Mouse (Mus musculus): Measurements from ENCODE around the gene Trim11. TPM values are rescaled to one million over a fixed set of nuclear protein-coding genes. Genes with fewer than 3 reads are reported as not detected.

Gene Trim11
- total and polyA plus RNA-seq, 3 experiments = 24.8 to 27.0 TPM; not detected in 1

GRCm38 (mm10) chr11:58961364-58962177 lies 16.3 kb upstream of the Trim11 start:
- Histone ChIP-seq H3K36me3 (ENCODE audit: control insufficient read depth in 1 of 2, insufficient read depth in 2 of 2, low read length in 2 of 2) (peaks cover 0 to 4% of the 10 kb centered on the region in 2 experiments; a peak in 2 of 4 replicates), H3K27ac (ENCODE audit: control insufficient read depth, low read depth, low read length) (no peak overlapping the region), H3K4me1 (ENCODE audit: control insufficient read depth in 1 of 2, insufficient read depth in 2 of 2, low read length in 2 of 2) (peaks cover 0 to 5% of the 10 kb centered on the region in 2 experiments; a peak in 2 of 4 replicates), H3K4me3 (ENCODE audit: control insufficient read depth in 1 of 2, insufficient read depth in 1 of 2, low read depth in 2 of 2, low read length in 2 of 2) (no peak overlapping the region), H3K9ac (ENCODE audit: control insufficient read depth, low read depth, low read length, poor library complexity, severe bottlenecking) (no peak overlapping the region), H3K79me2 (ENCODE audit: control insufficient read depth, insufficient read depth, low read length, poor library complexity) (no peaks in the 10 kb centered on the region), H3K9me3 (replicated peaks; ENCODE audit: insufficient read depth, low read length) (no peaks in the 10 kb centered on the region), H3K27me3 (ENCODE audit: control insufficient read depth in 1 of 2, insufficient read depth in 2 of 2, low read length in 2 of 2) (no peaks in the 10 kb centered on the region)
- no peak for DNase-seq (ENCODE audit: low read depth, low spot score)
- TF ChIP-seq TCF12 (IDR thresholded peaks at IDR 0.05; ENCODE audit: low read depth, low read length) = no peak
- no peak for TF ChIP-seq POLR2A (IDR thresholded peaks at IDR 0.05; ENCODE audit: control insufficient read depth in 1 of 2, insufficient read depth in 1 of 2, low read depth in 1 of 2, low read length in 2 of 2, poor library complexity in 1 of 2)
- no peak for TF ChIP-seq GATA1 (IDR thresholded peaks at IDR 0.05; ENCODE audit: low read depth, low read length)
- TF ChIP-seq USF1 (IDR thresholded peaks at IDR 0.05; ENCODE audit: low read depth, low read length) = no peak
- TF ChIP-seq MYC (IDR thresholded peaks at IDR 0.05; ENCODE audit: low read depth, low read length) = no peak
- TF ChIP-seq MEF2A (IDR thresholded peaks at IDR 0.05; ENCODE audit: extremely low read depth, insufficient replicate concordance, low read depth, low read length, poor library complexity, severe bottlenecking) = no peak
- TF ChIP-seq HCFC1 (IDR thresholded peaks at IDR 0.05; ENCODE audit: low read depth, low read length) = no peak
- no peak for TF ChIP-seq USF2 (IDR thresholded peaks at IDR 0.05; ENCODE audit: borderline replicate concordance in 1 of 2, insufficient read depth in 1 of 2, low read depth in 1 of 2, low read length in 2 of 2)
- TF ChIP-seq ELF1 (IDR thresholded peaks at IDR 0.05; ENCODE audit: low read depth, low read length) = no peak

- no peak overlapping the region for H3K27ac ChIP-seq (ENCODE audit: control insufficient read depth, low read depth, low read length)
- TF ChIP-seq ELF1 (IDR thresholded peaks at IDR 0.05; ENCODE audit: low read depth, low read length) (no peak), BHLHE40 (IDR thresholded peaks at IDR 0.05; ENCODE audit: borderline replicate concordance, low read depth, low read length) (no peak), ZC3H11A (IDR thresholded peaks at IDR 0.05; ENCODE audit: low read depth, low read length) (no peak), POLR2AphosphoS5 (IDR thresholded peaks at IDR 0.05; ENCODE audit: borderline replicate concordance, low read depth, low read length) (no peak), CHD2 (IDR thresholded peaks at IDR 0.05; ENCODE audit: low read length) (no peak), ETS1 (IDR thresholded peaks at IDR 0.05; ENCODE audit: low read depth, low read length) (no peak), E2F4 (IDR thresholded peaks at IDR 0.05; ENCODE audit: borderline replicate concordance, low read depth, low read length) (no peak), MEF2A (IDR thresholded peaks at IDR 0.05; ENCODE audit: extremely low read depth, insufficient replicate concordance, low read depth, low read length, poor library complexity, severe bottlenecking) (no peak), MAFK (IDR thresholded peaks at IDR 0.05; ENCODE audit: borderline replicate concordance, low read depth, low read length) (no peak), JUND (IDR thresholded peaks at IDR 0.05; ENCODE audit: low read depth, low read length) (no peak), CHD1 (IDR thresholded peaks at IDR 0.05; ENCODE audit: low read depth, low read length) (no peak), SMC3 (IDR thresholded peaks at IDR 0.05; ENCODE audit: low read depth, low read length) (no peak)
- DNase-seq (ENCODE audit: low read depth, low spot score) = no peak
- H3K27me3 ChIP-seq (ENCODE audit: control insufficient read depth in 1 of 2, insufficient read depth in 2 of 2, low read length in 2 of 2) = no peaks in the 10 kb centered on the region
- H3K79me2 ChIP-seq (ENCODE audit: control insufficient read depth, insufficient read depth, low read length, poor library complexity) = no peaks in the 10 kb centered on the region
- no peaks in the 10 kb centered on the region; a peak in 1 of 4 replicates for H3K36me3 ChIP-seq (ENCODE audit: control insufficient read depth in 1 of 2, insufficient read depth in 2 of 2, low read length in 2 of 2)
- H3K4me1 ChIP-seq (ENCODE audit: control insufficient read depth in 1 of 2, insufficient read depth in 2 of 2, low read length in 2 of 2) = no peaks in the 10 kb centered on the region
- H3K9me3 ChIP-seq (replicated peaks; ENCODE audit: insufficient read depth, low read length) = no peaks in the 10 kb centered on the region
- H3K9ac ChIP-seq (ENCODE audit: control insufficient read depth, low read depth, low read length, poor library complexity, severe bottlenecking) = no peak overlapping the region
- H3K4me3 ChIP-seq (ENCODE audit: control insufficient read depth in 1 of 2, insufficient read depth in 1 of 2, low read depth in 2 of 2, low read length in 2 of 2) = no peak overlapping the region
Measured at GRCm38 (mm10) chr11:58963543-58963942, 14.3 kb upstream of the Trim11 start.

All from MEL (cell line).